Mouse (Mus musculus) megakaryocyte-erythroid progenitor cell, adult 5-6 weeks (primary cell): Measurements from ENCODE around the gene Plppr3. TPM values are rescaled to one million over a fixed set of nuclear protein-coding genes. Genes with fewer than 3 reads are reported as not detected.

ENCODE experiments used
- ATAC-seq: replicated peaks from 2 replicates; pipeline ENCODE4 v1.8.0; 2016; ENCODE audit warnings: mild to moderate bottlenecking, inconsistent platforms; ENCODE audit not compliant: severe bottlenecking, poor library complexity, low FRiP score, low TSS enrichment
- total RNA-seq, 2 experiments: library from RNA; stranded (forward) in 1 of 2; stranded (reverse) in 1 of 2; fragments of 200-1000, 215-1000 nt in 1 of 2; fragments of >200 nt in 1 of 2; fragmentation: Nextera tagmentation in 1 of 2; gene quantifications; 2 replicates each; pipeline ENCODE4 v1.2.3; 2014 to 2017

Gene Plppr3
- not detected in 2 replicates for total RNA-seq (2014; fragmentation: Nextera tagmentation)
- total RNA-seq (2017): 5.8 and 15.0 TPM in 2 replicates

DNA sequence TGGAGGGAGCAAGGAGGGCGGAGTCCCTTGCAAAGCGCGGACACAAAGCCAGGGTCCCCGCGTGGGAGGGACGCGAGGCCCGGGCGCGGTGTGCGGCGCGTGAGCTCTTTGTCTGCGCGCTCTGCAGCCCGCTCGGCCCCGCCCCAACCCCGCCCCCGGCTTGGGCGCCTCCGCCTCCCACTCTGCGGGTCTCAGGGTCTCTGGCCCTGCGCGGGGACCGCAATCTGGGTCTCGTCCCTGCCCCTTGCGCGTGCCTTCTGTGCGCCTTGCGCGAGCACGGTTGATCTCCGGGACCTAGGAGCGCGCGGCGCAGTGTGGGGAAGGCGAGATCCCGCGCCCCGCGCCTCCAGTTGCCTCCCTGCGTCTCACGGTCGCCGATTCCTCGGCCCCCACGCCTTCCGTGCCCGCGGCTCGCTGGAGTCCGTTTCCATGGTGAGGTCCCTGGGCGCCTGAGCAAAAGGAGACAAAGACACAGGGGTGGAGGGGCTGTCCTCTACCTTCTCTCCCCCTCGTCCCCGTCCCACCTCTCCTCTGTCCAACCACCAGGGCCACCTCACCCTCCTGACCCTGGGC is at the start of gene Plppr3, which contains the start of gene Prtn3:
Plppr3 (minus strand) TSS at position 345 of the 573 bp plus-strand sequence.
Prtn3 (plus strand) TSS at position 187 of the 573 bp plus-strand sequence.
- 0 out of 2 replicates have a peak, but pooled peaks have one; percentile 17 for ATAC-seq

DNA sequence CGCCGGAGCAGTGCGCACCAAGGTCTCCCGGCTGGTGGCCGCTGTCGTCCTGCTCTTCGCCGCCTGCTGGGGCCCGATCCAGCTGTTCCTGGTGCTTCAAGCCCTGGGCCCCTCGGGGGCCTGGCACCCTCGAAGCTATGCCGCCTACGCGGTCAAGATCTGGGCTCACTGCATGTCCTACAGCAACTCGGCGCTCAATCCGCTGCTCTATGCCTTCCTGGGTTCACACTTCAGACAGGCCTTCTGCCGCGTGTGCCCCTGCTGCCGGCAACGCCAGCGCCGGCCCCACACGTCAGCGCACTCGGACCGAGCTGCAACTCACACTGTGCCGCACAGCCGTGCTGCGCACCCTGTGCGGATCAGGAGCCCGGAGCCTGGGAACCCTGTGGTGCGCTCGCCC is 47.1 kb upstream of the Plppr3 start:
- no peak for ATAC-seq

GRCm38 (mm10) chr10:79920958-79921535 is 46.6 kb upstream of the Plppr3 start, which contains the start of gene R3hdm4:
R3hdm4 (minus strand) TSS chr10:79921208.
- ATAC-seq: no peak

DNA sequence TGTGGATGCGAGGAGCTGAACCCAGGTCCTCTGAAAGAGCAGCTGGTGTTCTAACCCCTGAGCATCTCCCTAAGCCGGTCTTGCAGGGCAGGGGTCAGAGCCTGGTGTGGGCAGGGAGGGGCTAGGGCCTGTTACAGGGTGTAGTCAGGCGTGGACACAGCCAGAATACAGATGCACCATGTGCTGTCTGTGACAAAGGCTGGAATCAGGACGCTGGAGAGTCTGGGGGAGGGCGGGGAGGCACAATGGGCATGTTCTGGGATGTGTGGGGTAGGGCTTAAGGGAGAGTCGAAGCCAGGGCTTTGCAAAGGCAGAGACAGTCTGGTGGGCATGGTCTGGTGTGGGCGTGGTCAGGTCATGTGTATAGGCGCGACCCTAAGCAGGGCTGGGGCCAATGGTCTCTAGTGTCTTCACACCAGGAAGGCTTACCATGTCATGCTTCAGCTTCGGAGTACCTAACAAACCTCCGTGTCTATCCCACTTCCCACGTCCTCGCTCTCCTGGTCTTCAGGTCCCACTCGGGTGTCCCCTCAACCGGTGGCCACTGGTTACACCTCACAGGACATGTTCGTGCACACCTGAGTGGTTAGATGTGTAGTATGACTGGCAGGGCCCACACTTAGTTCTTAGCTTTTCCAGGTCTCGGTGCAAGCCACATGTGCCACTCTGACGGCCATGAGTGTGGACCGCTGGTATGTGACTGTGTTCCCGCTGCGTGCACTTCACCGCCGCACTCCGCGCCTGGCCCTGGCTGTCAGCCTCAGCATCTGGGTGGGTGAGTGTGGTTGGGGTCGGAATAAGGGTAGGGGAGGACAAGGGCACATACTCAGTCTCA is 45.8 kb upstream of the Plppr3 start:
- no peak for ATAC-seq

DNA sequence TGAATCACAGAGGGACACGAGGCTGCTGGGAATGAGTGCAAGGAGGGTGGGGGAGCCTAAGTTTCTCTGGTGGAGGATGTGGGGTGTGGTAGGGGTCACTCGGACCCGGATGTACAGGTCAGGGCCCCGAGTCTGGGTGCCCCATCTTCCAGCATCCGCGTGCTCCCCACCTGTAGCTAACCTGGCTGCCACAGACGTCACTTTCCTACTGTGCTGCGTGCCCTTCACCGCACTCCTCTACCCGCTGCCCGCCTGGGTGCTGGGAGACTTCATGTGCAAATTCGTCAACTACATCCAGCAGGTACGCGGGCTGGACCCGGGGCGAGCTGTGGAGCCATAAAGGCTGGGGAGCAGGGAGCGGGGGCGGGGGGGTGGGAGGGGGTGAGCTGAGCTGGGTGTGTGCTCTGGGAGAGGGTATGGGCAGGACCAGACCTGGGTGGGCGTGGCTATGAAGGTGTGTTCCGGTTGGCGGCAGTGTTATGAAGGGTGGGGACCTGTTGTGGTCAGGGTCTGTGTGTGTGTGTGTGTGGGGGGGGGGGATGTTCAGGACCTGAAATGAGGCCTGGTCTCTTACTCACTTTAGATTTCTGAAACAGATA is 44.9 kb upstream of the Plppr3 start:
- ATAC-seq: no peak

DNA sequence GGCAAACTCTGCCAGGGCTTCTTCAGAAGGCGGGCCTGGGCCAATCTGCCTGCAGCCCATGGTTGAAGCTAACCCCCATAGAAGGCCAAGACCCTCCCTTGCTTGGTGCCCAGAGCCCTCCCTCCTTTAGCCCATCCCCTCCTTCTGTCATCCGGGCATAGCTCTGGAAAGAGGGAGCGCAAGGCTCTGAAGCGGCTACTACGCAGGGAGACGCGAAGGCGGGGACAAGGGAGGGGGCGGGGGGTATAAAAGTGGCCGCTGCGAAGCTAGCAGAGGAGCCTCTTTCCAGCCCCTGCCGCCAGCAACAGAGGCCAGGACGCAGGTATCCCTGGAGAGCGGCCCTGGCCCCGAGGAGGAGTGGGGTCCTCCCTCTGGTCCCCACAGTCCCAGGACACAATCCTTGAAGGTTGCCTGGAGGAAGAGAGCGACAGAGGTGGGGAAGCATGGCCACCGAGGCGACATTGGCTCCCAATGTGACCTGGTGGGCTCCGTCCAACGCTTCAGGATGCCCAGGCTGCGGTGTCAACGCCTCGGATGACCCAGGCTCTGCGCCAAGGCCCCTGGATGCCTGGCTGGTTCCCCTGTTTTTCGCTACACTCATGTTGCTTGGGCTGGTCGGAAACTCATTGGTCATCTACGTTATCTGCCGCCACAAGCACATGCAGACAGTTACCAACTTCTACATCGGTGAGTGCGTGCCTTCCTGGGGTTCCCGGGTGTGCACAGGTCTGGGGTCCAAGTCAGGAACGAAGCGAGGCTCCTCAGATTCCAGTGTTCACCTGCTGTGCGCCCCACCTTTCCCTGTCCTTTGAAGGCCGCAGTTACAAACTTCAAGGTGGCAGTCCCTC is 44.0 kb upstream of the Plppr3 start:
- ATAC-seq: no peak

GRCm38 (mm10) chr10:79917532-79918100 is 43.2 kb upstream of the Plppr3 start:
- ATAC-seq: no peak

DNA sequence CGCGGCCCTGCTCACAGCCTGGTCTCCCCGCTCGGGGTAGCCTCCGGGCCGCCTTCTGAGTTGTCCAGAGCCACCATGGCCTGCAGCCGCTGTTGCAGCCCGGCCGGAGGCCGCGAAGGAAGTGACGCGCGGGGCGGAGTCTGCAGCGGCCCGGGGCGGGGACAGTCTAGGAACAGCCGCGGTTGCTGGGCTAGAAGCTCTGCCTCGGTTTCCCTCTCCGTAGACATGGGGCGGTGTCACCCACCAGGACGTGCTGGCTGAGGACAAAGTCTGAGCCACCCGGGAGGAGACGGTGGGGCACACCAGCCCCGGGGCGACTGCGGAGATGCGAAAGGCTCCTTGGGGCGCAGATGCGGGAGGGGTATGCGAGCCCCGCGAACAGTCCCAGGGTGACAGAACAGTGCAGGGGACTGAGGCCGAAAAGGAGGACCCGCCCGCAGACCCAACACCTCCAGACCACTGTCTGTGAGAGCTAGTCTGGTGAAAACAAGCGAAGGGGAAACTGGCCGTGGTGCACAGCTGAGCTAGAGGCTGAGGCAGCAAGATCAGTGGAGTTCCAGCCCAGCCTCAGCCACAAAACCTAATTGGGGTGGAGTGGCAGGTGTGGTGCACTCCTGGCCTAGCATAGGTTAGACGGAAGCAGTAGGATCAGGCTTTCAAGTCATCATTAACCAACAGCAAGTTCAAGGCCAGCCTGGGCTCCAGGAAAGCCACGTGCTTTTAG is 42.5 kb upstream of the Plppr3 start, which contains the start of gene Kiss1r:
Kiss1r (plus strand) TSS at position 164 of the 724 bp plus-strand sequence.
- ATAC-seq: peak; percentile 50

DNA sequence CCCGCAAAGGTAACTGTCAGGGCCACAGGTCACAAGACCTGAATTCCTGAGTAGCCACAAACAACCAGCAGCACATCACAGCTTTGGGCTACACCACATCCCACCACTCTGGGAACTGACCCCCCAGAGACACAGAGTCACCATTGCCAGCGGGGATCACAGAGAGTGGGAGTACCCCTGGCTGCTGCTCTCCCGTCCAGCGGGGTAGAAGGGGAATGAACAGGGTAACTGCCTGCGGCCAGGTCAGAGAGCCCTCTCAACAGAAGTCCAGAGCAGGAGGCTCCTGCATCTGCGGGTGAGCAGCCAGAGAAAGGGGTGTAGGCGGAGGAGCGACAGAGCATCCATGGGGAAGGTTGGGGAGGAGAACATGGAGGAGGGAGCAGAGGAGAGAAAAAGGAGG is 41.6 kb upstream of the Plppr3 start:
- ATAC-seq: no peak

DNA sequence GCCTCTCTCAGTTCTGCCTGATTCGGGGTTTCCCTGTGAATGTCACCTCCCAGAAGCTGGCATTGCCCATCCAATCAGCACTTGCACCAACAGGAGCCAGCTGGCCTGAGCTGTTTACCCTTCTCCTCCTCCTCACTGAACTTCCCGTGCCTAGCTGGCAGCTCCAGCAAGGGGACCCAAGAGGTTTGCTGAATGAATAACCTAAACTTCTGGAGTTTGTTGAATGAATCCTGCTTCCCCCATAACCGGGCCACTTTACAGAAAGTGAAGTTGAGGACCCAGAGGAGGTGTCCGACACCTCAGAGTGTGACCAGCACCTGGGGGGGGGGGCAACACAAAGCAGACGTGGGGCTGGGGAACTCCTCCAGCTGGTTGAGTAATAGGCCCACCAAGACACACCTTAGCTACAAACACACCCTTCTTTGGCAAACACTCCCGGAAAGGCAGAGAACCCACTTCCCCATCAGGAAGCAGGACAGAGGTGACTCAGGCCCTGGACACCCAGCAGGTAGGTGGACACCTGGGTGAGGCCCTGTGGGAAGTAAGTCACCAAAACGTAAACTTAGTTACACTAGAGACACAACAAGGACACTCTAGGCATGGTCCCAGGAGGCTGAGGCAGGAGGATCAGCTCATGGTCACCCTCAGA is 40.6 kb upstream of the Plppr3 start:
- peak; percentile 9 for ATAC-seq

GRCm38 (mm10) chr10:79914131-79914947 is 39.9 kb upstream of the Plppr3 start:
- peak; percentile 64 for ATAC-seq

DNA sequence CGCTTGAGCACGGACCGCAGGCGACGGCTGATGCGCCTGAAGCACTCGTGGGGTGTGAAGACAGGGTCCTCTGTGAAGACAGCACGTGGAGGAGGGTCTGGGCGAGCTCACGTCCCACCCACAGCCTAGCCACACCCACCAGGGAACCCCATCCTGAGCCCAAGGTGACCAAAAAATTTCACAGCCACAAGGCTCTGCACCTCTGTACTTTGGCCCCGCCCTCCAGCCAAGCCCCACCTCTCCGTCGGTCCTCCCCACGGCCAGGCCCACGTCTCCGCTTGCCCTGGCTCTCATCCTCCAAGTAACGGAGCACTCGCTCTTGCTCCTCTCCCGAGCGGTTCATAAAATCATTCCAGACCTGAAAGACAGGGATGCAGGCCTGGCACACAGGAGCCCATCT is 38.0 kb upstream of the Plppr3 start:
- ATAC-seq: no peak

DNA sequence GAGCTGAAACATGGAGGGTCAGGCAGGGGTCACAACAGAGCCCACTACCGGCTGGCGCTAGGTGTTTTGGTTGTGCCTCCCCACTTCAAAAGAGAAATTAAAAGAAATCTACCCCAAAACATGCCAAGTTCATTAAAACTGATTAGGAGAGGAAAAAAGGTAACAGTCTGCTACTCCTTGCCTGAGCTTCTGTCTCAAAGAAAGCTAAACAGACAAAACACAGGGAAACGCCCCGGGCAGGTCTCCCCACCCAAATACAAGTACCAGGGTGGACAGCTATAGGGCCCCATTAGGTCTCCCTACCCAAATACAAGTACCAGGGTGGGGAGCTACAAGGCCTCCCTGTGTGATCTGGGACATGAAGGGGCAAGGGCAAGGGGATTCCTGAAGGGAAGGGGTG is 36.1 kb upstream of the Plppr3 start, which contains the start of gene Gm26602:
Gm26602 (plus strand) TSS at position 301 of the 400 bp plus-strand sequence.
- no peak for ATAC-seq

DNA sequence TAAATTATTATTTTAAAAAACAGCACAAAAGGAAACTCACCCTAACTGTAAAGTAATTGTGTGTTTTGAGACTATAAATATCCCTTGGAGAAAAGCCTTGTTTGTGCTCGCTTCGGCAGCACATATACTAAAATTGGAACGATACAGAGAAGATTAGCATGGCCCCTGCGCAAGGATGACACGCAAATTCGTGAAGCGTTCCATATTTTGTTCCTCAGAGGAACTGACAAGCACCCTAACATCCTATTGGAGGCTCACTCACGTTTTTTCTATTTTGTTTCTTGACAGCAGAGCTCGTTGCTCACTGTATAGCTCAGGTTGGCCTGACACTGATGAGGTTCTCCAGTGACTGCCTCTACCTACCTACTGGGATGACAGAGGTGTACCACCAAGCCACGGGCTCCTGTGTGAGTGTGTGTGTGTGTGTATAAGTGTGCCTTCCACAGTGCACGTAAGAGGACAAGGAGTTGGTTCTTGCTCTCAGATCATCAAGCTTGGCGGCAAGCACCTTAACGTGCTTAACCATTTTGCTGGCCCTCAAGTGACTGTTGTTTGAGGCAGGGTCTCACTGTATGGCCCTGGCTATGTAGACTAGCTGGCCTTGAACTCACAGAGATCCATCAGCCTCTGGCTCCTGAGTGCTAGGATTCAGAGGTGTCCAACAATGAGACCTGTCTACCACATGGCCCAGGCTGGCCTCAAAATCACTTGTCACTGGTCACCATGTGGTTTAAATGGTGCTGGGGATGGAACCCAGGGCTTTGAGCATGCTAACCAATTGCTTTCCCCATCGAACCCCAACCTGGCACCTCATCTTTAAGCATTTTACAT is 34.9 kb upstream of the Plppr3 start:
- ATAC-seq: peak; percentile 23; the same call in 1 of the 2 replicates

- ATAC-seq: peak; percentile 91
Measured at GRCm38 (mm10) chr10:79908167-79909091, 34.0 kb upstream of the Plppr3 start, which contains the start of gene Med16. Med16 (minus strand) TSS chr10:79908923.
